Mouse (Mus musculus) left cerebral cortex, adult 11 months (tissue): Measurements from ENCODE around the gene Blcap.

Experiments
- DNase-seq: peaks from one replicate; pipeline ENCODE4 v3.0.0; 2022; ENCODE audit warnings: low spot score

Gene Blcap

DNA sequence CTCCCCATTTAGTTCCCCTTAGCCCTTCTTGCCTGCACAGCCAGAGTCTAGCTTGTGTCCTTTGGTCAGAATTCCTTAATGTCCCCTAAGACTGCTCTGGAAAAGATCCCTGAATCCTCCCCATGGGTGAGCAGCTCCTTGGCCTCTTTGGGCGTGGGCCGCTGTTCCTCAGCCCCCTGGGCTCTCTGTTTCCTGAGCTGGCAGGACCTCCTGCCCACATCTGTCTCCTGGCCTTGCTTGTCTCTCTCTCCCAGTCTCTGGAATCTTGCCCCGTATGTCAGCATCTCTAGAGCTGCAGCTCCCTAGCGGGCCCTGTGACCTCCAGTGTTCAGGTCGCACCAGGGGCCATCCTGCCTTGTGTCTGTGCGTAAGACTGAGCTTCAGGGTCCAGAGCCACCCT lies 51.6 kb downstream of the Blcap start:
- DNase-seq, result no peak

DNA sequence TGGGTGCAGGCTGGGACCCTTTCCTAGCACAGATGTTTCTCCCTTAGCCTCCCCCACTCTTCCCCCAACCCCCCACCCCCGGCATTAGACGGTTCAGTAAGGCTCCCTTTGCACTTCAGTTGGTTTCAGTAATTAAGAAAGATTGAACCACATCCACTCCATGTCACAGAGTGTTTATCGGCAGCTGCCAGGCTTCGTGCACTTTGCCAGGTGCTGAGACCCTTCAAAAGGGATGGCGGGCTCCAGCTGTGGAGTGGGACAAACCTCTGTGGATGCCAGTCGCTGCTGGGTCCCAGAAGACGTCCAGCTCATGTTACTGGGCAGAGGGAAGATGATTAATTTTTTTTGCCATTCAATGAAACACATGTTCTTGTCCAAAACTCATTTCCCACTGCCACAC lies 52.6 kb downstream of the Blcap start:
- DNase-seq, result no peak

DNA sequence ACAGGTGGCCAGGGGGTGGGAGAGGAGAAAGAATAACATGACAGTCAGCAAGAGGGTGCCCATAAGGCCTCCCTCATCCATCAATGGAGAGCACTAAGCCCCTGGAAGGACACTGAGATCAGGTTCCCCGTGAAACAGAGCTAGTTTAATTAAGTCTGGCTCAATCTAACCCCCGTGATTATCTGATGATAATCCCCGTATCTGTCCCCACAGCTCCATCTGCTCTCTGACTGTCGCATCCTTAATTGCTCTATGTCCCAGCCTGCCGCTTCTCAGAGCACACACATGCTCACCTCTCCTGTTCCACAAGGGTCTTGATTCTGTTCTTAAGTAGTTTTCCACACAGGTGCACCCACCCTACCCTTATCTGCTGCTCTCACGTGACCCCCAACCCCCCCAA lies 53.5 kb downstream of the Blcap start:
- no peak for DNase-seq

DNA sequence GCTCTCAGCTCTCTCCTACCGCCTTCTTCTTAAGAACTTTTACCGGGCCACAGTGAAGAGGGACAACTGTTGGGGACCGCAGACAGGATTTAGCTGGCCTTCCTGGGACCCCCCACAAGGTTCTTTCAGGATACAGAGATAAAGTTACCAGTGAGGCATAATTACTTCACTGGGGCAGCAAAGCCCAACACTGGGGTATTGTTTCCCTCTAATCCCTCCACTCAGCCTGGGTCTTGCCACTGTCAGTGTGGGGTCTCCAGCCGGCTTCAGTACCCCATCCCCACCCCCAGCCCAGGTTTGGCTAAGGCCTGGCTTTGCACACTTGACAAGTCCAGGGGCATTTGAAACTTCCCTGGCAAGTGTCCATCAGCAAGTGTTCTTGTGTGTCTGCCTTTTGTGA lies 56.7 kb downstream of the Blcap start:
- no peak for DNase-seq

GRCm38 (mm10) chr2:157513737-157514208 lies 57.3 kb downstream of the Blcap start:
- no peak for DNase-seq

GRCm38 (mm10) chr2:157512859-157513258 lies 58.2 kb downstream of the Blcap start:
- DNase-seq, result no peak

DNA sequence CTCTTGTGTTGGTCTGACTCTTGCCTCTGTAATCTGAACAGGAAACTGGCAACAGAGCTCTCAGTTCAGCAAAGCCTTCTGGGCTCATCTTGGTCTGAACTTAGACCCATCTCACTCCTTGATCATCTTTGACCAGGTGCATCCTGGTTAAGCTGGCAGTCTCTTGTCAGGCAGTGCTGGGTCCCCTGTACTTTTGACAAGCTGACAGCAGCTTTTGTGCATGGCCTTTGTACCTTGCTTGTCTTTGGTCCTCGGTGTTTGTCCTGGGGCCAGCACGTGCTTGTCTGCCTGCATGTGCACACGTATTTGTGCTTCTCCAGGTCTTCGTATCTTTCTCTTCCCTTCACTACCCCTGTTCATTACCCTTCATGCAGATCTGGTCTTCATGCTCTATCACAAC lies 61.0 kb downstream of the Blcap start:
- no peak for DNase-seq

- DNase-seq, result no peak
These were observed 61.9 kb downstream of the Blcap start for GRCm38 (mm10) chr2:157509182-157509581.

GRCm38 (mm10) chr2:157506779-157507178 lies 64.3 kb downstream of the Blcap start:
- DNase-seq, result peak; percentile 44
